Mouse (Mus musculus) T-helper 17 cell (primary cell): ENCODE data around the gene Fuz.
"Not testable (repeated sequence)": the region's sequence is repeated elsewhere in the genome, so short reads cannot be mapped to it uniquely, and the experiment has no call there.

ENCODE experiments used
- in situ Hi-C, 2 experiments: fragments of 300-600 bp; cut with MboI, MseI; formaldehyde crosslinking; loops; 1 replicate in 1 of 2; 2 replicates in 1 of 2; pipeline ENCODE4 v1.15.1; 2025; ENCODE audit warnings: high pct_unique_total_duplicates in 2 of 2

The Fuz gene

DNA sequence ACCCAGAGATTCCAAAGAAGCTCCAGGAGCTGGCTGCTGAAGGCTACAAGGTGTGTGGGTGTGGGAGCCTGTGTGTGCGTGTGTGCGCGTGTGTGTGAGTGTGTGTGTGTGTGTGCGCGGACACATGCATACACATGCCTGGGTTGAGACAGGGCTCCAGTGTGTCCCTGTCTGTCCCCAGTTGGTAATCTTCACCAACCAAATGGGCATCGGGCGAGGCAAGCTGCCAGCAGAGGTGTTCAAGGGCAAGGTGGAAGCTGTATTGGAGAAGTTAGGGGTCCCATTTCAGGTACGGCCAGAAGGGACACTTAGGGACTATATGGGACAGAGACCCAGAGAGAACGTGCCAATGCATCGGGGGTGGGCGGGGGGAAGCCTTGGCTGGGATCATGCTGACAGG is 36.0 kb upstream of the Fuz start:
- in situ Hi-C loops = loop anchor here in 1 of 2 experiments (10.0 kb wide), 2 partner anchors 665 to 1065 kb away; partner anchors contain the start of genes Klk8, Klk9, Plekha4 and Ppp1r15a

DNA sequence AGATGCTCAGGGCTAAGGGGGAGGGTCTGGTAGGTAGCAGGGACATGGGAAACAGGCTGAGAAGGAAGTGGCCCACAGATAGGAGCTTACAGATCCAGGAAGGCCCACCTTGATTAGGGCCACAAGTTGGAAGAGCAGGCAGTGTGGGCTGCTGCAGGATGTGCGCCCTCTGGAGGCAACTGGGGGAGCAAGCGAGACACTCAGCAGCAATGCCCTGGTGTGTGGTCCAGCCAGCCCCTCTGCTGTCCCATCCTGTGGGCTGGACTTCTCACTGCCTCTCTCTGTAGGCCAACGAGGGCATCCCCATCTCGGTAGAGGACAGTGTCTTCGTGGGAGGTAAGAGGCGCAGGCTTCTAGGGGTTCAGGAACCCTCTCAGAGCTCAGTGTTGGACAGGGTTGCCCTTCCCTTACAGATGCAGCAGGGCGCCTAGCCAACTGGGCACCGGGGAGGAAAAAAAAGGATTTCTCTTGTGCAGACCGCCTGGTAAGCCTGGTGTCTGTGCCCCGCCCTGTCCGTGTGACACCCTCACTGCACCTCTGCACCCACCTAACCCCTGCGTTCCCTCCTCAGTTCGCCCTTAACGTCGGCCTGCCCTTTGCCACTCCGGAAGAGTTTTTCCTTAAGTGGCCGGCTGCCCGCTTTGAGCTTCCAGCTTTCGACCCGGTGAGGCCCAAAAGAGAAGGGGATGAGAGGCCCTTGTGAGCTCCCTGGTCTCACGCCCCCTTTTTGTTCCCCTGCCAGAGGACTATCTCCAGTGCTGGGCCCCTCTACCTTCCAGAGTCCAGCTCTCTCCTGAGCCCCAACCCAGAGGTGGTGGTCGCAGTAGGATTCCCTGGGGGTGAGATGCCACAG is 35.1 kb upstream of the Fuz start:
- in situ Hi-C loops = no loop called here

DNA sequence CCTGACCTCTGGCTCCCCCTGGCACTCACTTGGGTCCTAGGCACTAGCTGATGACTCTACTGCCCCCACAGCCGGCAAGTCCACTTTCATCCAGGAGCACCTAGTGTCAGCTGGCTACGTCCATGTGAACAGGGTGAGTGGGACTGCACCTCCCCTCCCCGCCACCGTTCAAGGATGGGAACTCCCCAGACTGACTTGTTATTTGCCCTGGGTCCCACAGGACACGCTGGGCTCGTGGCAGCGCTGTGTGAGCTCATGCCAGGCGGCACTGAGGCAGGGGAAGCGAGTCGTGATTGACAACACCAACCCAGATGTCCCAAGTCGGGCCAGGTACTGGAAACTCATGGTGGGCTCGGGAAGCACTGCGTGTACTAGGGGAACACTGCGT is 34.5 kb upstream of the Fuz start:
- in situ Hi-C loops = no loop called here

DNA sequence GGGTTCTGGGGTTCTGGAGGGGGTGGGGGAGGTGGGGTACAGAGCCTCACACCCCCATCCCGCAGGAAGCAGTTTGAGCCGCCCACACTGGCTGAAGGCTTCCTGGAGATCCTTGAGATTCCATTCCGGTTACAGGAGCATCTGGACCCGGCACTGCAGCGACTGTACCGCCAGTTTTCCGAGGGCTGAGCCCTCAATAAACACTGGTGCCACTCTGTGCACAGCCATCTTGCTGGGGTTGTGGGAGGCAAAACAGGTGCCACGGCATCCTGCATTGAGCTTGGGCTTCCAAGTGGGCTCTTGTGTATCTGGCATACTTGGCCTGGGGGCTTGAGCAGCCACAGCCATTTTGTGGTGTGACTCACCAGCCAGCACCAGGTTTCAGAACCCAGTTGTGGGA is 33.4 kb upstream of the Fuz start:
- in situ Hi-C loops = no loop called here

DNA sequence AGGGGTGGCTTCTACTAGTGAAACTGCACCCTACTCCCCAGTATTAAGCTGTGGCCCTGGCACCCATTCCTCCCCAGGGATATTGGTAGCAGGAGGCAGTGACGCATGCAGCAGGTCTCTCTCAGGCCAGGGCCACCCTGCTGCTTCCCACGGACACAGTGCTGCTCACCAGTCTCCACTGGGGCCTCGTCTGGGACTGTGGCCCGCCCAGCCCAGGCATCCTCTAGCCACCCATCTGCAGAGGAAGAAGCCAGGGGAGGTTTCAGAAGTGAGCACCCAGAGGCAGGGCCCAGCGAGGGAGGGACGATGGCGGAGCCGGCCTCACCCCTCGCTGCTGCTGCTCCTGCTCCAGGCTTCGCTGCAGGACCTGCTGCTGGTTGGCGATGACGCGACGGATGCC is 32.7 kb upstream of the Fuz start:
- in situ Hi-C loops = no loop called here

DNA sequence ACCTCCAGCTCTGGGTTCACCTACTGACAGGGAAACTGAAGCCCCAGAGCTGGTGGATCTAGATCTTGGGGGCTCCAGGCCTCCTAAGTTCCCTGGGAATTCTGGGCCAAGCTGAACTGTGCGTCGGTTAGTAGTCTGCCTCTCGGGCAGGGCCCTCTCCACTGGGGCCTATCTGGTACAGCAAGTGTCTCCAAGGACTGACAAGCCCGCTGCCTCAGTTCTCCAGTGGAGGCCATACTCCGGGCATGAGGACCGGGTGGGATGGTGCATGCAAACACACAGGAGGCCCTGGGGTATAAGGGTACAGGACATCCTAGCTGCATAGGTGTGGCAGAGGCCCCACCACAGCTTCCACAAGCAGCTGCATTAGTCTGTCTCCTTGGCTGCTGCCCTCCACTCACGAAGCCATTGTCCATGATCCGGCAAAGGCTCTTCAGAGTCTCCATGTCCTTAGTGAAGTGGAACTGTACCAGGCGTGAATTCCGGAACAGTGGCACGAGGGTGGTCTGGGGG is 31.8 kb upstream of the Fuz start:
- in situ Hi-C loops = no loop called here

DNA sequence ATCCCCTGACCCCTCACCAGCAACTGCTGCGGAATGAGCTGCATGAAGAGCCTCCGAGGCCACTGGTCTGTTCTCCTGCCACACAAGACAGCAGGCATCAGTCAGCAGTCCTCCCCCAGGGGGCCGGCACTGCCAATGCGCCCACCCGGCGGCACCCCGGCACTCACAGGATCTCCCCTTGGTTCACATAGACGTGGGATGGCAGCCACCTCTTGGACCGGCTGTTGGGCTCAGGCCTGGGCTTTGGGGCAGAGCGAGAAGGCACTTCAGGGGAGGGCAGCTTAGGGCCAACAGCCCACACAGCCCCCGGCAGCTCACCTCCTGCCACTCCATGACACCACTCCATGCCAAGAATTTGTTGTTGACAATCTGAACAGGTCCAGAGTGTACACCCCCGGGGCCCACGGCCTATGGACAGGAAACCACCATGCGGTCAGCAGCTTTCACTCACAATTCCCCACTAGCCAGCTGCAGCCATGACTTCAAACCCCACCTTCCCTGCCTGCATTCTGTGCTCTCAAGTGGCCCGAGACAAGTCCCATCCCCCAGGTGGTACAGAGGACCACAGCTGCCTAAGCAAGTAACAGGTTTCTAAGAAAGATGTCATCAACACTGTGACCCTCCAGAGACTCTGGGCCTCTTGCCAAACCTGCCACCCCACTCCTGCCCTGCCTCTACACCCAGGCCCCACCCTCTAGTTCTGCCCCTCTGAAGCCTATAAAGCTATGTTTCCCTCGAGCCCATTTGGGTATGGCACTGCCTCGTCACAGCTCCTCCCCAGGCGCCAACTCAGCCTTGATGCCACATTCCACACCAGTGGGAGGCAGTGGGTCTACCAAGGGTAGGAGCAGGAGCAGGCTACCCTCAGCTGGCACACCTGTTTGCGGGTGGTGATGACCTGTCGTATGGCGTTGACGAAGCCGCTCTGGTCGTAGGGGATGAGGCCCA is 31.0 kb upstream of the Fuz start:
- in situ Hi-C loops = no loop called here

DNA sequence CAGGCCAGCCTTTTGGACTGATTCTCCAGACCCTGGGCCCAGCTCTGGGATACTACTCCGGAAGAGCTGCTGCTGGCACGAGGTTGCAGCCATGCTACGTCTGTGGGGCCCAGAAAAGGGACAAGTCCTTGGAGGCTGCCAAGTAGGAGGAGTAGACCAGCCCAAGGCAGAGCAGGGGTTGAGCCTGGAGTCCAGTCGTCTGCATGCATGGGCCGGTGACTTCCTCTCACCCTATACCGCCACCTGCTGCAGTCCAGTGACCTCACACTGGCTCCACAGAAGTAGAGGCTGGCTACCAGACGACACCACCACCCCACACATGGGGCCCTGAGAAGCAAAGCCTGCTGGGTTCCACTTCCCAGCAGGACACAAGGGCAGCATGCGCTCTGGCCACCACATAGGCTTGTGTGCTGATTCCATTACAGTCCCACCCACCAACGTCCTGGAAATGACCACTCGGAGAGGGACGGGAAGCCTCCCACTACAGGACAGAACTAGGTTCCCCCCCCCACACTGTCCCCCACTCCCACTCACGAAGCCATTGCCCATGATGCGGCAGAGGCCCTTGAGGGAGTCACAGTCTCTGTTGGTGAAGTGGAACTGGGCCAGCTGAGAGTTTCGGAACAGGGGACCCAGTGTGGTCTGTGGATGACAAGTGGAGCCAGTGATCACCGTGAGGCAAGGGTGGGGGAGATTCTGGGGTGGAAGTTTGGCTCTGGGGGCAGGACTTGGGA is 29.4 kb upstream of the Fuz start:
- in situ Hi-C loops = no loop called here

DNA sequence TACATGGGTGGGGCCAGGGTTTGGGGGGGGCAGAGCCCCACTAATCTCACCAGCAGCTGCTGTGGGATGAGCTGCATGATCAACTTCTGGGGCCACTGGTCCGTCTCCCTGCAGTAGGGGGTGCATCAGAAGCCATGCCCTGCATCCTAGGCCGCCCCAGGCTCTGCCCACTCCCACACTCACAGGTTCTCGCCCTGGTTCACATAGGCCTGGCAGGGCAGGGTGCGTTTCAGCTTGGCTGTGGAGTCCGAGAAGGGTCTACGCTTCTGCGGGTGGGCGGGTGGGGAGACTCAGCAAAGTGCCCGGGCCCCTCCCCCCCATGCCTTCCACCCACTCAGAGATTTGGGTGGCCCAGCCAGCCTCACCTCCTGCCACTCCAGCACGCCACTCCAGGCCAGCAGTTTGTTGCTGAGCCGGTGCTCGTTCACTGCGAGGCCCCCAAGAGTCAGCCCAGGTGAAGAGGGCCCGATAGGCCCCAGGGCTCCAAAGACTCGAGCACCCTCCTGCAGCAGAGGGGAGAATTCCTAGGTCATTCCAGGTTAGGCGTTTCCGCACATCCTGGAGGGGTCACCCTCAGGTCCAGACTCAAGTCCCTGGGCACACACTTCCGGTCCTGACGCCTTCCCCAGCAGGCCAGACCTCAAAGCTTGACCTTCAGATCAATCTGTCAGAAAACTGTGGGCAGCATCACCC is 28.7 kb upstream of the Fuz start:
- in situ Hi-C loops = no loop called here

DNA sequence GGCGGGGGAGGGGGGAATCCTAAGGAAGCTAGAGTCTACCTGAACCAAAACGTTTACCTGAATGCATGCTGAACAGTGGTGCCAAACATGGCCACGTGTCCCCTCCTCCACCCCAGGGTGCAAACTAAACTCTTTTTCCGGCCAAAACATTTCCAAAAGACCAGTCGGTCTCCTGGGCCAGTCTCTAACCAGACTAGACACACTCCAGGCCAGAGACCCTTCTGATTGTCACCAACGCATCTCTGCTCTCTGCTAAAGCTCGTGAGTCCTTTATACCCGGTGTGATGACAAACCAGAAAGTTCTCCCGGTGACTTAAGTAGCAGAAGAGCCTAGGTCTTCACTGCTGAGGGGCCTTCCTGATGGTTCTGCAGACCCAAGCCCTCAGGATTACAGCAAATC is 28.1 kb upstream of the Fuz start:
- in situ Hi-C loops = no loop called here

DNA sequence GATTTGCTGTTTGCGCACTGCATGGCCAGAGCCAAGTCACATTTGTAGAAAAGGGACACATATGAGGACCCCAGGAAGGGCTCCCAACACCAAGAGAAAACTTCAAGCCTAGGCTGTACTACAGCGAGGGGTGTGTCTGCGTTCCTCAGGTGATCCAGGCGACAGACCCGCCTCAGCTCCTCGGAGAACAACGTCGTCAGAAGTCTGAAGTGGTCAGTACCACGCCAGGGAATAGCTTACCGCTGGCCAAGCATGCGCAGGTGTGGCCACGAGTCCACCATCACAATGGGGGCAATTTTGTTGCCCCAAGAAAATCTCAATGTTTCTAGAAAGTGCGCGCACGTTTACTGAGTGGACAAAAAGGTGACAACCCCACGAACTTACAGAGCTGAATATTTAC is 27.4 kb upstream of the Fuz start:
- in situ Hi-C loops = no loop called here

DNA sequence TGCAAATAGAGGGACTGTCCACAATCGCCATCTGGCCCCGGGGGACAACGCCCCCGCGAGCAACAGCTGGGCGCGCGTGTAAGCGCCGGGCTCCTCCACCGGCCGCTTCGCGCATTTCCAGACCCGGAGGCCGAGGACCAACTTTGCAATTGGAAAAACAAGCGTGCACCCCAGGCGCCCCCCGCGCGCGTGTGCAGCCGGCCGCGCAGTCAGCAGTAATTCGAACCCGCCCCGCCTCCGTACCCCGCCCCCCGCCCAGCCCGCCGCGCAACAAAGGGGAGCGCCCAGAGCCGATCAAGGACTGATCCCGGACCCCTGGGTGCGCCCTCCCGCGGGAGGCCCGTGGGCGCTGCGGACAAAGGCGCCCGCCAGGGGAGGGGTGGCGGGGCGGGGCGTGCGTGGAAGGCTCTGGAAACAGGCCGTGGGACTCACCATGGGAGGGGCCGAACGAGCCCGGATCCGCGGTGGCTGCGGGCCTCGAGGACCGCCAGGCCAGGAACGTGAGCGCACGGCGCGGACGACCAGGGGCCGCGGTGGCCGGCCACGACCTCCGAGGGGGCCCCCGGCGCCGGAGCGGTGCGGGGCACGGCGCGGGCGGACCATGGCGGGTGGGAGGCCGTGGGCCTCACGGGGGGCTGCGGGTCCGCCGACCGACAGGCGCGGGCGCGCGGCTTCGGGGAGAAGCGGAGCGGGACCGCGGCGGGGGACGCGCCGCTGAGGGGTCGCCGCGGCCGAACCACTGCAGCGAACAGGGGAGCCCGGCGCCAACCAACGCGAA is 26.8 kb upstream of the Fuz start:
- in situ Hi-C loops = no loop called here

DNA sequence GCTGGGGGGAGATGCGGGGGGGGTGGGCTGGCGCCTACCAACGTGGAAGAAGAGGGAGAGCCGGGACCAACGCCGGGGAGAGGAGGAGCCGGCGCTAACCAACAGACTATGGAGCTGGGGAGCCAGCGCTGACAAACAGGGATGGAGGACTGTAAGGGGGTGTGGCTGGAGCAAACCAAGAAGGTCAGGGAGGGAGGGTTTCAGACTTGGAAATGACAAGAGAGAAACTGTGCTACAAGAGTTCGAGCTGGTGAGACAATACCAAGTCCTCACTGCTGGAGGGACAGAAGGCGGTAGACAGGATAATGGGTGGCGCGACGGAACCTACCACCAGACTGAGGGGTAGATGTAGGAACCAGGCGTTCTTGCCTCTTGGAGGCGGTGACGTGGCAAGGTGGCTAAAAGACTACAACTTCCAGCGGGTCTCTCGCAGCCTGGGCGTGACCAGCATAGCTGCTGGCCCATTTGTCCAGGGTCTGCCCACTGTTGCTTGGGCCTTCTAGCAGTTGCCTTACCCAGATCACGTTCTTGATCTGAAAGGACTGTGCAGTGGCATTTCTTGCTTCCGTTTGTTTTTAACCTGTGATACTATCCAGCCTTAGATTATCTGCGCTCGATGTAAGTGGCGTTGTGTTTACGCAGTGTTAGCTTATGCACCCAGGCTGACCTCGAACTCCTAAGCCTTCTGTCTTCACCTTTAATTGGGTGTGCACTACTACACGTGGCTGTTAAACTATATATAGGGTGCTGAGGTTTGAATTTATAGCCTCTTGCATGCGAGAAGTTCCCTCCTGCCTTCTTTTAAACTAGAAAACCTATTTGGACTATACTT is 26.0 kb upstream of the Fuz start, which contains the start of gene Ptov1:
Gene Ptov1 (minus strand): TSS at position 92 of the 832 bp plus-strand sequence.
- in situ Hi-C loops = no loop called here

DNA sequence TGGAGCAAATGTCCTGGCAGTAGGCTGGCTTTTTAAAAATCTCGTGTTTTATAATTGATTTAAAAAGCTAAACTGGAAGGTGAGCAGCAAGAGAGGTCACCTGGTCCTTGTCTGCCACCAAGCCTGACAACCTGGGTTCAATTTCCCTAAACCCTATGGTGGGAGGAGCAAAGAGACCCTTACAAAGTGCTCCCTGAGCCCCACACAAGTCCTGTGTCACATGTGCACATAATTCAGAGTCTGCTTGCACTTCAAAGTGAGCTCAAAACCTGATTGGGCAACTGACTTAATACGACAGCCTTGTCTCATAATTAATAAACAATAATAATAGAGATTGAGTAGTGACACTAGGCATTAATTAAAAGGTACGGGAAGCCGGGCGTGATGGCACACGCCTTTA is 25.3 kb upstream of the Fuz start:
- in situ Hi-C loops = no loop called here

DNA sequence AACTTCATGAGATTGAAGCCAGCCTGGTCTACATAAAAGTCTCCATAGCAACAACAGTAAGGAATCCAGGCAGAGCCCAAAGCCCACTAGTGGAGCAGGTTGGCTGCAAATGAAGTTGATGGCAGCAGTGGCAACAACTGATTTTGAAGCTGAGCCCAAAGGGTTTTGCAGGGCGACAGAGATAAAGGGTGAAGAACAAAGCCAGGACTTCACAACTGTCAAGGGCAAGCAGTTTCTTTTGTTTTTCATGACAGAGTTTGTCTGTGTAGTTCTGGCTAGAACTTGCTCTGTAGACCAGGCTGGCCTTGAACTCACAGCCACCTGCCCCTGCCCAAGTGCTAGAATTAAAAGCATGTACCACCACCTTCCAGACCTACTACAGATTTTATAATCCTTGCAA is 24.7 kb upstream of the Fuz start:
- in situ Hi-C loops = no loop called here

DNA sequence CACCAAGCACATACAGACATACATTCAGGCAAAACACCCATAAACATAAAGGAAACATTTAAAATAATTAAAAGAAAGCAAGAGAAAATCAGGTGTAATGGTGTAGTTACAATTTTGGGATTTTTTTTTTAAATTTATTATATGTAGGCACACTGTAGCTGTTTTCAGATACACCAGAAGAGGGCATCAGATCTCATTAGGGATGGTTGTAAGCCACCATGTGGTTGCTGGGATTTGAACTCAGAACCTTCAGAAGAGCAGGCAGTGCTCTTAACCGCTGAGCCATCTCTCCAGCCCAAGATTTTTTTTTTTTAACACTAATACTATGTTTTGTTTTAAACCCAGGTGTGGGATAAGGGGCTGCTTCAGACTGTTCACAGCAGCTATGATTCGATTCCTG is 24.1 kb upstream of the Fuz start:
- in situ Hi-C loops = not testable (repeated sequence)

DNA sequence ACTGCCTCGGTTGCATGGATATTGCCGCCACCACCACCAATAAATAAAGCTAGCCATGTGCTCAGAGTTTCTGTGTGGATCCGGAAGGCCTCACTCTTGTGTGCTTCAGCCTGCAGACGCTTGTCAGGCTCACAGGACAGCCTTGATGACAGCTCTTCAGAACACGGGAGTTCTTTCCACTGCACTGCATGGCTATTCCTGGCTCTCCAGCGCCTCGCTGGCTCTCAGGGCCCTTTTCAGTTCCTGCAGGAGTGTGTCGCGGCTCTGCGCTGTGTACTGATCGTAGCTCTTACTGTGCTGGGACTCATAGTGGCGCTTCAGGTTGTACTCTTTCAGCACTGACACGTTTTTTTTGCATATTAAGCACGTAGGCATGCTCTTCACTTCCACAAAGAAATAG is 18.0 kb upstream of the Fuz start:
- in situ Hi-C loops = no loop called here

DNA sequence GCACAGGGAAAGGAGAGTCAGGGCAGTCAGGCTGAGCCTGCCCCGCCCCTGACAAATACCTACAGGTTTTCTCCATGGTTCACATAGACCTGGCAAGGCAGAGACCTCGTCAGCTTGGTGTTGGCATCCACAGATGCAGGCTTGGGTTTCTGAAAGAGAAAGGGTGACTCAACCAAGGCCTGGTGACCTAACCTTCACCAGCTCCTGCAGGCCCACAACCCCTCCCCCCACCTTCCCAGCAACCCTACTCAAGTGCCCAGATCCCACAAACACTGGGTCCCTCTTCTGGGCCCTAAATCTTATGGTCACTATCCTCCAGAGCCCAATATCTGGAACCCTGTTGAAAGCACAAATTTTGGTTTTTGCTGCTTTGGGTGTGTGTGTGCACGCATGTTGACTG is 12.8 kb upstream of the Fuz start:
- in situ Hi-C loops = no loop called here

DNA sequence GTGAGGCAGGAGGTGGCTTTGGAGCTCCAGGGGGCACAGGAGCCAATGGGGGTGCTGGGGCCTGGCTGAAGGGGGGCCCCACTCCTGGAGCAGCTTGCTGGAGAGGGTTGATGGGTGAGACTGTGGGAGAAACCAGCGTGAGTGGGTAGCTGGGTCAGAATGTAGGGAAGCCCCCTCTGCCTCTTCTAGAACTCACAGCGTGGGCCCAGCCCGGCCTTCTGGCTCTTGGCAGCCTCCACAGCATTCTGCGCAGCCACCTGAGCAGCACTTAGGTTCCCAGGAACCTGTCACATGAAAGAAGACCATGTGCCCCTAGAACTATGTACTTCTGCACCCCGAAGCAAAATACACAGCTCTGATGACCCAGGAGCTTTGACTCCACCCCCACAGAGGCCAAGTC is 11.2 kb upstream of the Fuz start:
- in situ Hi-C loops = no loop called here
